Mouse (Mus musculus) Patski (cell line): Measurements from ENCODE around the gene Lbr. TPM values are rescaled to one million over a fixed set of nuclear protein-coding genes. Genes with fewer than 3 reads are reported as not detected.

Source experiments
- ATAC-seq: fragments of 100-300 bp; one replicate; pipeline ENCODE4 v1.8.0; 2021
- CTCF ChIA-PET: fragments of 350-600 bp; sonication (Branson Sonifier 250); formaldehyde crosslinking; loops from one replicate; lab custom pipeline; 2022; ENCODE audit warnings: inconsistent platforms; lab: Charles Lee
- POLR2A ChIA-PET: fragments of 350-600 bp; sonication (Branson Sonifier 250); formaldehyde crosslinking; loops from one replicate; lab custom pipeline; 2022; ENCODE audit warnings: antibody characterized with exemption, inconsistent platforms; lab: Charles Lee
- DNase-seq: peaks from one replicate; pipeline ENCODE4 v3.0.0-alpha.2; 2011; ENCODE audit warnings: low read depth, low spot score
- H3K27me3 ChIP-seq: fragments of 371-371 bp; one replicate; pipeline ENCODE4 v1.5.1; 2021
- CTCF ChIP-seq: fragments of 100-300 bp; IDR thresholded peaks from one replicate; pipeline ENCODE4 v1.5.1; 2021
- in situ Hi-C: fragments of 300-500 bp; cut with MboI; formaldehyde crosslinking; loops from 3 replicates; pipeline ENCODE4 v1.11.1; 2018; ENCODE audit warnings: low pct_unique_long_range_greater_than_20kb, mixed read lengths
- polyA plus RNA-seq: library from polyadenylated mRNA; unstranded; gene quantifications from one replicate; pipeline ENCODE4 v1.2.3, GENCODE M21; 2021

Gene Lbr
- polyA plus RNA-seq: 34.0 TPM

- CTCF ChIA-PET: interaction anchor here (1.3 to 2.3 kb wide), 4 partner anchors 10 to 38 kb away, joined by 3 to 9 read pairs (median 4); no protein-coding TSS in a partner anchor
- POLR2A ChIA-PET: interaction anchor here (0.8 to 1.1 kb wide), 2 partner anchors 16 to 27 kb away, joined by 3 read pairs; no protein-coding TSS in a partner anchor
- TF ChIP-seq CTCF: no peak
- ATAC-seq (no peak), DNase-seq (no peak)
- in situ Hi-C loops: no loop called here
- no peaks in the 10 kb centered on the region for H3K27me3 ChIP-seq
These were observed at the start of gene Lbr for GRCm38 (mm10) chr1:181842781-181843180. TSS of gene Lbr (minus strand) at chr1:181843046.

GRCm38 (mm10) chr1:181889670-181890069 is 46.8 kb upstream of the Lbr start:
- no peak for TF ChIP-seq CTCF
- H3K27me3 ChIP-seq: no peaks in the 10 kb centered on the region
- in situ Hi-C loops: loop anchor here (5.0 to 25.0 kb wide), 3 partner anchors 228 to 648 kb away; partner anchors contain the start of gene Fbxo28
- DNase-seq: no peak
- ChIA-PET POLR2A (interaction anchor here (1.0 kb wide), 1 partner anchor 225 kb away, joined by 3 read pairs; no protein-coding TSS in a partner anchor), CTCF (interaction anchor here (0.9 to 4.1 kb wide), 13 partner anchors 8 to 251 kb away, joined by 3 to 71 read pairs (median 7); partner anchors contain the start of gene Srp9)
- no peak for ATAC-seq

DNA sequence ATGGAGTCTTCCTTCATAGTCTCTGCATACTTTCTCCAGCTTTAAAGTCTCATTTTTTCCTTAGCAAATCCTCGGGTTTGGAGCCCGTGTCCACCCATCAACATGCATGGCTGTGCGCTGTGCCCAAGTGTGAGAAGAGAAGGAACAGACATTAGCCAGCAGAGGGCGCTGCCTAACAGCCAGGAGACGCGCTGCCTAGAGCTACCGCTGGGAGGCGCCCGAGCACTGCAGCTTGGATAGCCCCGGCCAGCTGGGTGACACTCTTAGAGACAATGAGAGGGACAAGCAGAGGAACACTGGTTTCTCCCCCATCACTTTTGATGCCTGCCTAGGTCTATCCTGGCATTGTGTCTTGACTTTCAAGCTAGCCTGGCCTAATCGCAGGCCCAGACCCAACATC is 46.0 kb upstream of the Lbr start:
- ChIA-PET POLR2A (interaction anchor here (0.6 to 1.0 kb wide), 4 partner anchors 10 to 651 kb away, joined by 3 read pairs; no protein-coding TSS in a partner anchor), CTCF (interaction anchor here (0.6 to 4.1 kb wide), 27 partner anchors 8 to 254 kb away, joined by 3 to 71 read pairs (median 4); partner anchors contain the start of gene Srp9)
- no peak for TF ChIP-seq CTCF
- no peak for DNase-seq
- ATAC-seq: peak; percentile 65
- in situ Hi-C loops: loop anchor here (5.0 to 25.0 kb wide), 3 partner anchors 228 to 648 kb away; partner anchors contain the start of gene Fbxo28
- H3K27me3 ChIP-seq: no peaks in the 10 kb centered on the region

- in situ Hi-C loops: loop anchor here (5.0 to 25.0 kb wide), 4 partner anchors 49 to 656 kb away; partner anchors contain the start of gene Fbxo28
- TF ChIP-seq CTCF: no peak
- CTCF ChIA-PET: interaction anchor here (1.1 to 2.2 kb wide), 10 partner anchors 14 to 243 kb away, joined by 4 to 9 read pairs (median 6); partner anchors contain the start of genes Lbr and Srp9
- H3K27me3 ChIP-seq: no peaks in the 10 kb centered on the region
- DNase-seq (no peak), ATAC-seq (peak; percentile 58)
- POLR2A ChIA-PET: interaction anchor here (0.9 kb wide), 1 partner anchor 54 kb away, joined by 3 read pairs; no protein-coding TSS in a partner anchor
These were observed 38.7 kb upstream of the Lbr start for GRCm38 (mm10) chr1:181881532-181881931.

DNA sequence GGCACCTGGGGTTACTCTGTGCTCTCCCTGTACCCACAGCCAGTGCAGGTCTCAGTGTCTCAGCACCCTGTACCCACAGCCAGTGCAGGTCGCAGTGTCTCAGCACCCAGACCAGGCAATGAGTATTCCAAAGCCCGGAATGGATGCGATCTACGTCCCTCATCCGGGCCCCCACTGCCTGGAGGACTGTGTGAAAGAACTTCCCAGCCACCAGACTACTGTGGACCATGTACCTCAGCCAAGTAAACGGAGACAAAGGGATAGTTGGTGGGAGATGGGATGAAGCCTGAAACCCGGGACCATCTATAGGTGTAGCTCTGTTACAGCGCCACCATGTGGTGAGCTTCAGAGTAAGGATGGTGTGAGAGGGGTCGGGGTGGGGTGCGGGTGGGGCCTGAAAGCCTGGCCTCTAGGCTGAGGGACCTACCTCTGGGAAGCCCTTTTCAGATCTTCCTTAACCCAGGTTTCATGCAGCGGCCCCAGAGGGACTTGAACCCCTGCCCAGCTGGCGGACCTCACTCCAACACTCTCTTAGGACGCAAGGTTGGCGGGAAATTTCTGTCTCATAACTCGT is 38.0 kb upstream of the Lbr start:
- no peak for ATAC-seq

GRCm38 (mm10) chr1:181878436-181878835 is 35.6 kb upstream of the Lbr start:
- no peaks in the 10 kb centered on the region for H3K27me3 ChIP-seq
- no peak for DNase-seq
- no peak for ATAC-seq
- ChIA-PET CTCF (interaction anchor here (1.6 to 2.5 kb wide), 4 partner anchors 10 to 237 kb away, joined by 5 to 12 read pairs (median 7); no protein-coding TSS in a partner anchor), POLR2A (interaction anchor here (0.6 kb wide), 1 partner anchor 199 kb away, joined by 3 read pairs; no protein-coding TSS in a partner anchor)
- in situ Hi-C loops: loop anchor here (25.0 kb wide), 2 partner anchors 459 to 659 kb away; partner anchors contain the start of gene Fbxo28
- TF ChIP-seq CTCF: no peak

More for the DNA sequence above, 38.0 kb upstream of the Lbr start:
- no peak for DNase-seq
- ChIA-PET POLR2A (interaction anchor here (0.9 kb wide), 1 partner anchor 54 kb away, joined by 3 read pairs; no protein-coding TSS in a partner anchor), CTCF (interaction anchor here (0.9 to 2.2 kb wide), 10 partner anchors 8 to 244 kb away, joined by 3 to 9 read pairs (median 6); partner anchors contain the start of genes Lbr and Srp9)
- H3K27me3 ChIP-seq: no peaks in the 10 kb centered on the region
- TF ChIP-seq CTCF: no peak
- in situ Hi-C loops: loop anchor here (5.0 to 25.0 kb wide), 4 partner anchors 49 to 656 kb away; partner anchors contain the start of gene Fbxo28

DNA sequence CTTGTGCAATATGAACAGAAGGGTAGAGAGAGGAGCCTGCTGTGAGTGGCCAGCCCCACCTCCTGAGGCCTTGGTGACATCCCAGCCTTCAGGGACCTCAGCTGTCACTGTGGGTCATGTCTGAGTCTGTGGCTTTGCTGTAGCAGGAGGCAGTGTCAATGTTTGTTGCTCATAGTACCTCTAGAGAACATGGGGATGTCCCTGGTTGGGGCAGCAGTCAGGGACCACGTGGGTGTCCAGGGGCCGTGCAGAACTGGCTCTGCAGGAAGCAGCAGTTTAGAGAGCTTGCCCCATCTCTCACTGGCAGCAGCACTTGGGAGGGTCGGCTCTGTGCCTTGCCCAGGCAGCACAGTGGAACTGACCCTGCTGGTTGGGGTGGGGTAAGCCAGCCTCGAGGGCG is 34.2 kb upstream of the Lbr start:
- ChIA-PET CTCF (interaction anchor here (0.6 to 2.5 kb wide), 3 partner anchors 48 to 1314 kb away, joined by 3 to 12 read pairs (median 7); no protein-coding TSS in a partner anchor), POLR2A (no interaction called here)
- no peaks in the 10 kb centered on the region for H3K27me3 ChIP-seq
- no peak for ATAC-seq
- TF ChIP-seq CTCF: no peak
- no peak for DNase-seq
- in situ Hi-C loops: loop anchor here (25.0 kb wide), 2 partner anchors 460 to 660 kb away; partner anchors contain the start of gene Fbxo28

- ATAC-seq (no peak), DNase-seq (no peak)
- H3K27me3 ChIP-seq: no peaks in the 10 kb centered on the region
- TF ChIP-seq CTCF: no peak
- ChIA-PET POLR2A (no interaction called here), CTCF (interaction anchor here (1.9 to 2.5 kb wide), 2 partner anchors 48 to 148 kb away, joined by 7 to 12 read pairs; no protein-coding TSS in a partner anchor)
- in situ Hi-C loops: loop anchor here (25.0 kb wide), 2 partner anchors 461 to 661 kb away; partner anchors contain the start of gene Fbxo28
These were observed 33.8 kb upstream of the Lbr start for GRCm38 (mm10) chr1:181876656-181877055.

GRCm38 (mm10) chr1:181873086-181873920 is 30.5 kb upstream of the Lbr start:
- ATAC-seq (no peak), DNase-seq (no peak)
- in situ Hi-C loops: no loop called here
- CTCF ChIA-PET: interaction anchor here (1.3 kb wide), 1 partner anchor 20 kb away, joined by 4 read pairs; no protein-coding TSS in a partner anchor
- TF ChIP-seq CTCF: no peak
- H3K27me3 ChIP-seq: no peaks in the 10 kb centered on the region
- POLR2A ChIA-PET: no interaction called here

DNA sequence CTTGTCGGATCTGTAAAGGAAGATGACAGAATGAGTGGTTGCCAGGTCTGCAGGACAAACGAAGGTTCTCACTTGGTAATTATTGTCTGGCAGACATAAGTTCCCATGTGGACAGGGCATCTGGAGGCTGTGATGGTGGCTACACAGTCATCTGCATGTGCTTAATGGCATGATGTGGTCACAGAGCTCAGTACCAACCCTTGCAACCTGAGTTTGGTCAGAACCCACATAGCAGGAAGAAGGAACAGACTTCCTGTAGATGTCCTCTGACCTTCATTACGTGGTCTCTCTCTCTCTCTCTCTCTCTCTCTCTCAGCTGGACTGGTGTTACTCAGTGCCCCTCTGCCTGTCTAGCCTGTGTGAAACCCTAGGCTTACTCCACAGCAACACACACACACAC is 29.8 kb upstream of the Lbr start:
- CTCF ChIA-PET: no interaction called here
- no peak for ATAC-seq
- POLR2A ChIA-PET: no interaction called here
- H3K27me3 ChIP-seq: no peaks in the 10 kb centered on the region
- no peak for DNase-seq
- in situ Hi-C loops: no loop called here
- no peak for TF ChIP-seq CTCF
